Mouse (Mus musculus) kidney, adult 2 months (tissue): ENCODE results near the gene Gpr107. TPM values are rescaled to one million over a fixed set of nuclear protein-coding genes. Genes with fewer than 3 reads are reported as not detected.

ENCODE experiments used
- DNase-seq: peaks from one replicate; pipeline ENCODE4 v3.0.0; 2021
- H3K27ac ChIP-seq: fragments of 200-500 bp; 2 replicates; pipeline ENCODE4 v1.5.1; 2012; ENCODE audit warnings: low read depth, low read length, control low read depth, inconsistent platforms; ENCODE audit not compliant: insufficient read depth
- H3K27me3 ChIP-seq: fragments of 200-500 bp; replicated peaks from 2 replicates; pipeline ENCODE4 v1.6.1; 2012; ENCODE audit warnings: mild to moderate bottlenecking, moderate library complexity, low read length, inconsistent platforms; ENCODE audit not compliant: control insufficient read depth, insufficient read depth
- H3K36me3 ChIP-seq: fragments of 200-500 bp; 2 replicates; pipeline ENCODE4 v1.6.1; 2012; ENCODE audit warnings: mild to moderate bottlenecking, moderate library complexity, low read length, inconsistent platforms; ENCODE audit not compliant: control insufficient read depth, insufficient read depth
- H3K4me1 ChIP-seq: fragments of 200-500 bp; 2 replicates; pipeline ENCODE4 v1.6.1; 2011; ENCODE audit warnings: low read length; ENCODE audit not compliant: control insufficient read depth, insufficient read depth
- H3K4me3 ChIP-seq: fragments of 200-500 bp; 2 replicates; pipeline ENCODE4 v1.5.1; 2011; ENCODE audit warnings: mild to moderate bottlenecking, low read depth, low read length, control low read depth; ENCODE audit not compliant: insufficient read depth
- CTCF ChIP-seq: fragments of 200-500 bp; conservative IDR thresholded peaks from 2 replicates; pipeline ENCODE4 v1.5.1; 2011; ENCODE audit warnings: low read depth, mild to moderate bottlenecking, control low read depth, low read length, moderate library complexity, mixed read lengths; ENCODE audit not compliant: insufficient read depth, insufficient read length
- POLR2A ChIP-seq: fragments of 200-500 bp; IDR thresholded peaks from one replicate; pipeline ENCODE4 v1.6.1; 2011; ENCODE audit warnings: low read depth, low read length, control low read depth
- WGBS: fragments of 180-500 bp; shearing (Covaris S2); methylation state at CpG from one replicate; pipeline ENCODE4 v1.1.7; 2018; 5-methylcytosine and 5-hydroxymethylcytosine counted together
- polyA plus RNA-seq: library from polyadenylated mRNA; depleted of rRNA; stranded (reverse); fragments of >200 nt; gene quantifications from 2 replicates; pipeline ENCODE4 v1.2.3, GENCODE M21; 2012

Gpr107 gene
- polyA plus RNA-seq, 1 experiment = 22.2 TPM

DNA sequence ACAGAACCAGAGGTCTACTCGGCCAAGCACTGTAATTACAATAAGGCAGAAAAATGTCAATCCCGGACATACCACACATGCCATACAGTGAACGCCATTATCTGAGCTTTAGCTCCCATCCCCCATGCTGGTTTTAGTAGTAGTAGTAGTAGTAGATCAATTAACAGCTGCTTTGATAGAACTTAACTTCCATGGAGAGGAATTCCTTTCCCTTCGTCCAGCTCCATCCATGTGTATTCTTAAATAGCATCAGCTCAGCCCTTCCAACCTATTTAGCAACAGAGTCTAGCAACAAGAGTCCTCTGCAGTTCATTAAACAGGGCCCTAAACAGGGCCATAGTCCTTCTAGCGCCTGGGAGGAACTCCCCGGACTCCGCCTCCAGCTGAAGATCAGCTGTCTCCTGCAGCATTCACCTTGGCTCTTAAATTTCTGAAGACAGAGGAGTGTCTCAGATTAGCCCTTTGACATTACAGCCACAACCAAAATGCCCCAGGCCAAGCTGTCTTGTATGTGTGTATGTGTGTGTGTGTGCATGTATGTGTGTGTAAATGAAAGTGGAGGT, 30.9 kb upstream of the Gpr107 start:
- Histone ChIP-seq H3K27me3 (no peaks in the 10 kb centered on the region), H3K27ac (no peak overlapping the region), H3K4me3 (no peak overlapping the region), H3K36me3 (no peaks in the 10 kb centered on the region), H3K4me1 (peaks cover 10% of the 10 kb centered on the region; the same call in 1 of the 2 replicates)
- 68% methylated on average over 7 of the region's 7 CpGs for WGBS
- DNase-seq = peak; percentile 71
- TF ChIP-seq CTCF = no peak
- TF ChIP-seq POLR2A = no peak

- Histone ChIP-seq H3K4me1 (peaks cover 15% of the 10 kb centered on the region), H3K27me3 (no peaks in the 10 kb centered on the region), H3K36me3 (no peaks in the 10 kb centered on the region), H3K4me3 (no peak overlapping the region), H3K27ac (no peak overlapping the region)
- DNase-seq = no peak
- TF ChIP-seq POLR2A = no peak
- TF ChIP-seq CTCF = no peak
- 77% methylated on average over 5 of the region's 5 CpGs for WGBS
These were observed 29.3 kb upstream of the Gpr107 start for GRCm38 (mm10) chr2:31122806-31123205.

DNA sequence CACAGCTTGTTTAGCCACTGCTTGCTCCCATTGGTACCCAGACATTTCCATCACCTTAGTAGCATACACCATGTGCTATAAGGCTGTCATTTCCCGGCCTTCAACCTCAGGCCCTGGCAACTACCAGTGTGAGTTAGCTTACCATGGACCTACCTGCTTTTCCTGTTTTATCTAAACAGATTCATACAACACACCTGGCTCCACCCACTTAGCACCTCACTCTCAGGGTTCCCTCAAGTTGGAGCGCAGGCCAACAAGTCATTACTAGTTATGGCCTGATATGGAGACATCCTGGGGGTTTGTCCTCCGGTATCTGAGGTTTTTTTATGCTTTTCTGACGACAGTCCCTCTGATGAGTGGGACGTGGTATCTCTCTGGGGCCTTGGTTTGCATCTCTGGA, 28.6 kb upstream of the Gpr107 start:
- Histone ChIP-seq H3K4me3 (no peak overlapping the region), H3K4me1 (peaks cover 15% of the 10 kb centered on the region), H3K27me3 (no peaks in the 10 kb centered on the region), H3K36me3 (no peaks in the 10 kb centered on the region), H3K27ac (no peak overlapping the region)
- WGBS = 90% methylated on average over 5 of the region's 5 CpGs
- DNase-seq = no peak
- TF ChIP-seq CTCF = no peak
- TF ChIP-seq POLR2A = no peak

DNA sequence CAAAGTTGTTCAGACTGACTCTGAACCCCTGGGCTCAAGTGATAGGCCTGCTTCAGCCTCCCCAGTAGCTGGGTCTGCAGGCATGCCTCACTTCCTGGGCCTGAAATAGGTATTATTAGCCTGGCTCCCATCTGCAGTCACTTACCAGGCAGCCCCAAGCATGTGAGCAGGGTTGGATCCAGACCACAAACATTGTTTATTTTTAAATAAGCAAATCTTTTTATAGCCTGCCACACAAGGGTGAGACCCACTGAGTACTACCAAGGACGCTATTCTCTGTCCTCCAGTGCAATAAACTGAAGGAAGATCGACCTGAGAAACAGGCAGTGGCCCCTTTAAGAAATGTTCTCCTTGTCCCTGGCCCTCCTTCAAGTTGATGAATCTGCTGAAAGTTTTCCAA, 27.4 kb upstream of the Gpr107 start:
- DNase-seq = no peak
- H3K4me1 ChIP-seq = peaks cover 15% of the 10 kb centered on the region
- H3K36me3 ChIP-seq = no peaks in the 10 kb centered on the region
- WGBS = 48% methylated on average over 2 of the region's 2 CpGs
- no peak overlapping the region for H3K27ac ChIP-seq
- H3K4me3 ChIP-seq = no peak overlapping the region
- no peak for TF ChIP-seq CTCF
- TF ChIP-seq POLR2A = no peak
- no peaks in the 10 kb centered on the region for H3K27me3 ChIP-seq

GRCm38 (mm10) chr2:31125156-31125555, 27.0 kb upstream of the Gpr107 start:
- no peak overlapping the region for H3K27ac ChIP-seq
- H3K4me3 ChIP-seq = no peak overlapping the region
- 62% methylated on average over 7 of the region's 7 CpGs for WGBS
- no peaks in the 10 kb centered on the region for H3K36me3 ChIP-seq
- H3K4me1 ChIP-seq = peaks cover 12% of the 10 kb centered on the region
- H3K27me3 ChIP-seq = no peaks in the 10 kb centered on the region
- no peak for DNase-seq
- no peak for TF ChIP-seq POLR2A
- no peak for TF ChIP-seq CTCF

DNA sequence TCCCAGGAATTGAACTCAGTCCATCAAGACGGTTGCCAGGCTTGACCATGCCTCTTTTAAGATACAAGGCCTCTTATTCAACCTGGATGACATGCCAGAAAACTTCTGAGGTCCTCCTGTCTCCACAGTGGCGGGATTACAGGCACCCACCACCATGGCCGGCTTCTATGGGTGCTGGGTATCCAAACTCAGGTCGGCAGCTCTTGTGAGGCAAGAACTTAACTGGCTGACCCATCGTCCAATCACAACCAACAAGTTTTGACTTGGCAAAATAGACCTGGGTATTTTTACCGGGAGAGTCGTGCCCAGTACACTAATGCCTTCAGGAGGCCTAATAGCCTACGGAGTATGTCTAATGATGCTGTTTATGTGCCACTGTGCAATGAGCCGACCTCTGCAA, 26.1 kb upstream of the Gpr107 start:
- H3K36me3 ChIP-seq = no peaks in the 10 kb centered on the region
- 65% methylated on average over 9 of the region's 9 CpGs for WGBS
- peaks cover 10% of the 10 kb centered on the region for H3K4me1 ChIP-seq
- no peaks in the 10 kb centered on the region for H3K27me3 ChIP-seq
- H3K27ac ChIP-seq = no peak overlapping the region
- DNase-seq = no peak
- TF ChIP-seq CTCF (no peak), POLR2A (no peak)
- no peak overlapping the region for H3K4me3 ChIP-seq

DNA sequence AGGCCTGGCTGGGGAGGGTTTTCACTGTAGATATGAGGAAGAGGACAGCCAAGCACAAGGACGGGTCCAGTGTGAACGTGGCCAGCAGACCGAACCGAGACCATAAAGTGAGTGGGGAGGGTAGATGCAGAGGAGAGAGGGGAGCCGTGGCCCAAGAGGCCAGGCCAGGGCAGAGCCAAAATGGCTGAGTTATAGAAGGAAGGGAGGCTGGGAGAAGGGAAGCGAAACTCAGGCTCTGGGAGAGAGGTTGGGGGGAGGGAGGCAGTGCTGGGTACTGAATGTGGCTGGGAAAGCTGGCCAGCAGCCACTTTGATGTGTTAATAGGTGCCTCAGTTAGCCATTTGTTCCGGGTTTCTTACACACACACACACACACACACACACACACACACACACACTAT, 24.9 kb upstream of the Gpr107 start:
- Histone ChIP-seq H3K36me3 (no peaks in the 10 kb centered on the region), H3K27me3 (no peaks in the 10 kb centered on the region), H3K4me1 (peaks cover 5% of the 10 kb centered on the region), H3K4me3 (no peak overlapping the region), H3K27ac (no peak overlapping the region)
- no peak for DNase-seq
- 63% methylated on average over 7 of the region's 7 CpGs for WGBS
- TF ChIP-seq POLR2A (no peak), CTCF (no peak)
